Mouse (Mus musculus): ENCODE measurements around the gene Tmem186.

GRCm38 (mm10) chr16:8639466-8640191 is 2.1 kb upstream of the Tmem186 start:
- TF ChIP-seq CTCF (IDR thresholded peaks at IDR 0.05; ENCODE audit: low read depth) (no peak), EP300 (IDR thresholded peaks at IDR 0.05; ENCODE audit: low read depth) (no peak)

Data from heart, postnatal 0 days (tissue).